Mouse (Mus musculus) neural tube, embryonic 14.5 days (tissue): ENCODE data around the gene Gm10961. TPM values are rescaled to one million over a fixed set of nuclear protein-coding genes. Genes with fewer than 3 reads are reported as not detected.

Source experiments
- ATAC-seq: fragments of 200-750 bp; cut with Nextera tagmentation; 2 replicates; pipeline ENCODE4 v1.8.0; 2017; ENCODE audit warnings: low read depth, mild to moderate bottlenecking, moderate TSS enrichment, moderate library complexity
- H3K27ac ChIP-seq: fragments of 300-500 bp; sonication (generic); 2 replicates; pipeline ENCODE4 v1.5.1; 2014; ENCODE audit warnings: low read depth, mild to moderate bottlenecking, control low read depth, low read length, moderate library complexity, mixed read lengths
- H3K27me3 ChIP-seq: fragments of 300-500 bp; sonication (generic); 2 replicates; pipeline ENCODE4 v1.6.1; 2014; ENCODE audit warnings: low read length; ENCODE audit not compliant: control insufficient read depth, insufficient read depth
- H3K36me3 ChIP-seq: fragments of 300-500 bp; sonication (generic); 2 replicates; pipeline ENCODE4 v1.6.1; 2014; ENCODE audit warnings: low read length, mixed read lengths; ENCODE audit not compliant: control insufficient read depth, insufficient read depth
- H3K4me1 ChIP-seq: fragments of 300-500 bp; sonication (generic); 2 replicates; pipeline ENCODE4 v1.6.1; 2014; ENCODE audit warnings: low read length; ENCODE audit not compliant: control insufficient read depth, insufficient read depth
- H3K4me2 ChIP-seq: fragments of 300-500 bp; sonication (generic); 2 replicates; pipeline ENCODE4 v1.6.1; 2014; ENCODE audit warnings: mild to moderate bottlenecking, low read depth, low read length, control low read depth
- H3K4me3 ChIP-seq: fragments of 300-500 bp; sonication (generic); 2 replicates; pipeline ENCODE4 v1.5.1; 2014; ENCODE audit warnings: low read depth, low read length, control low read depth, mixed read lengths
- H3K9ac ChIP-seq: fragments of 300-500 bp; sonication (generic); replicated peaks from 2 replicates; pipeline ENCODE4 v1.6.1; 2014; ENCODE audit warnings: low read depth, mild to moderate bottlenecking, control low read depth, low read length, mixed read lengths
- H3K9me3 ChIP-seq: fragments of 300-500 bp; sonication (generic); 2 replicates; pipeline ENCODE4 v1.6.1; 2016; ENCODE audit warnings: low read length; ENCODE audit not compliant: control insufficient read depth
- WGBS: fragments of 180-500 bp; shearing (Covaris S2); extraction: QIAGEN DNeasy Blood & Tissue Kit; methylation state at CpG from one replicate; pipeline ENCODE4 v1.1.7; 2014; 5-methylcytosine and 5-hydroxymethylcytosine counted together
- polyA plus RNA-seq: library from polyadenylated mRNA; unstranded; fragments of >200 nt; fragmentation: Nextera tagmentation; extraction: Ambion mirVana; gene quantifications from 2 replicates; pipeline ENCODE4 v1.2.1, GENCODE M21; 2014

Gm10961 gene
- not detected in 2 replicates for polyA plus RNA-seq

DNA sequence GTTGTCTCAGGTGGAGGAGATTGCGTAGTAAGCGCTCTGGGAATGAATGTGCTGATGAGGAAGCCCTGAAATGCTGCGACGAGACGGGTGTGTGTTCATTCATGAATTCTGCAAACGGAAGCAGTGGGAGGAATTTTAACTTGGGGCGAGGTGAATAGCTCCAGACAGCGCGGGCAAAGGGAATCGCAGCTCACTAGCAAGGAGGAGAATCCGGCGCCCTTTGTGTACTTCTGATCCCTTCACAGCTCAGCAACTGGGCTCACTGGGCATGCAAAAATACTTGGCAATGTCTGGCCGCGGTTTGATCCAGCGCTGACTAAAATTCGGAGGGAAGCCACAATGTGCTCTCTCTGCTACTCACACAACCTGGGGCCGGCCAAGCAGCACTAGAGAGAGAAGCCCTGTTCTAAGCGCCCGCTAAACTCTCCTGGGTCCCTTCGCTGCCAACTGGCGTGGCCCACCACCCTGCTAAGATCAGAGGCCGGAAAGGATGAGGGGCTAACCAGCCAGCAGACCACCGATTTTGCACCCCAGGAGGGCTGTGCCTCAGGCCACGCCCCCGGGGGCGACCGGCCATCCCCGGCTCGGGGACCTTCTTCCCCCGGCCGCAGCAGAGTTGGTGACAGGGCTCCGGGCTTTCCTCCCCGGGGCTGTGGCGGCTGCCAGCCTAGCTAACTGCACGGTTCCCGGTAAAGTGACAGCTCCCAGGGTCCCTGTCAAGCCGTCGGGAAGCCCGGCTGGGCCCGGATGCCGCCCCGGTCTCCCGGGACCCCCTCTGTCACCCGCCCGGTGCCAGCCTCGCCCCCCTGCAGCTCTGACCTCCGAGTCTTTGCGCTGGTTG lies at the start of gene Gm10961:
Gene Gm10961, plus strand, starts transcription at position 641 of the 841 bp plus-strand sequence.
- Histone ChIP-seq H3K4me1 (peaks cover 12% of the 10 kb centered on the region), H3K36me3 (peaks cover 21% of the 10 kb centered on the region), H3K9me3 (no peaks in the 10 kb centered on the region), H3K27me3 (no peaks in the 10 kb centered on the region), H3K4me2 (peak within 1 kb of the TSS; percentile 78), H3K27ac (peak within 1 kb of the TSS; percentile 98), H3K4me3 (peak within 1 kb of the TSS; percentile 98), H3K9ac (peak within 1 kb of the TSS; percentile 97)
- peak; percentile 84 for ATAC-seq
- WGBS = under 1% methylated on average over 48 of the region's 48 CpGs

DNA sequence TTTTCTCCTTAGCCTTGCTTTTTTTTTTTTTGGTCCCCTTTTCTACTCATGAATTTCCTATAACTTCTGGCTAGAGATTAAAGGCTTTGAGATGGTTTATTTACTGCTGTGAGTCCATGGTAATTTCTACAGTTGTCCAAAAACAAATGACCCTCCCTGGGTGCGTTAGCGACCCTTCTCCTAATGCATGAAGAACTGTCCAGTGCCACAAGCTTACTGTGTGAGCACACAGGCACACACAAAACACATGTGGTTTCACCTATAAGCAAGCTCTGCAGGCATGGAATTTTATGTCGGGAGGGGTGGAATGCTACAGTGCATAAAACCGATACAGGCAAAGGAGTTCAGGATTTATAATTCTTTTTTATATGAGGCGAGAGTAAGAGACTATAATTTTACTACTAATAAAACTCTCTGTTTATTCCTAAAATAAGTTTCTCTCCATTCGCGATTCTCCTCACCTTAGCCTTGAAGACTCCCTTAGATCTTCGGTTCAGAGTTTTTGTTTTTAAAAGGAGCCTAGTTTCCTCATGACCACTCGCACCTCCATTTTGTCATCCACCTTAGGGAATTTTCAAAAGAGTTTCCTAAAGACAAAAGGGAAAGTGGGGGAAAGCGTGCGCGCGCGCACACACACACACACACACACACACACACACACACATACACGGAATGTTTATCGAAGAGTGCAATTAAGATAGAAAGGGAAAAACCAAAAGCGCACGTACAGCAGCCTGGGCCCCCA lies 48.8 kb upstream of the Gm10961 start:
- peaks cover 44% of the 10 kb centered on the region for H3K27me3 ChIP-seq

DNA sequence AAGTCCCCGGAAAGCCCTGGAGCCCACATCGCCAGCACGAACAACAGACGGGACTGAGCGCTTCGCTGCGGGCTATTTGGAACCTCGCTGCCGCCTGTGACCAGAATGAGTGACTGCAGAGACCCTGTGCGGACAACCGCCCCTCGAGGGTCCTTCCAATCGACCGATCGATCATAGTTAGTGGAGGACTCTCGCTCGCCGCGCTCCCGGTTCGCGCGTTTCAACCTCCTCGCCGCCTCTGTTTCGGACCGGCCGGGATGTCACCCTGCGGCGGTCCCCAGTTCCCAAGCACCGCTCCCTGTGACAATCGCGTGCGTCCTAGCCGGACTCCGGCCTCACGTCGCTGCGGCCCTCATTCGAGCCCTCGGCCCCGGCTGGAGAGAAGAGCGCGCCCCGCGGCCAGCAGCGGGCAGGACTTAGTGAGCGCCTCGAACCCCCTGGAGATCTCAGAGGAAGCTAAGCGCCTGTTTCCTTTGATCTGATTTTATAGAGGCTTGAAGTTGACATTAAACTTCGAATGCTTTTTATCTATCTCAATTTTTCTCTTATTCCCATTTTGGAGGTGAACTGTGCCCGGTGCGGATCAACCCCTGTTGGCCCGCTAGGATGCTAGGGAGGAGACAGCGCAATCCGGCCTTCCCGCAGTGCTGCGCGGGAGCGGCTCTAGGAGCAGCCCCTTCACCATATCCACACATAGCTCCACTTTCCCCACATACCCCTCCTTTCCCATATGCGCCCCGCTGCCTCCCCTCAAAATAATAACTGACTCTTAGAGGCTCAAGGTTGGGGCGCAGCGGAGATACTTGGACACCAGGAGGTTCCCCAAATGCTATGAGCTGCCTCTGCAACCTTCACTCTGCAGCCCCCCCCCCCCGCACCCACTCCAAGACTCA lies 48.0 kb upstream of the Gm10961 start:
- Histone ChIP-seq H3K36me3 (no peaks in the 10 kb centered on the region), H3K27me3 (peaks cover 44% of the 10 kb centered on the region), H3K4me3 (no peak overlapping the region), H3K9me3 (no peaks in the 10 kb centered on the region), H3K9ac (no peak overlapping the region), H3K4me2 (peak overlapping the region; percentile 35; the same call in 1 of the 2 replicates), H3K4me1 (0 out of 2 replicates have a peak, but pooled peaks cover 4% of the 10 kb centered on the region), H3K27ac (no peak overlapping the region)
- no peak; the same call in 1 of the 2 replicates for ATAC-seq
- under 1% methylated on average over 65 of the region's 65 CpGs for WGBS

More for the DNA sequence above, 48.8 kb upstream of the Gm10961 start:
- 0 out of 2 replicates have a peak, but pooled peaks cover 4% of the 10 kb centered on the region for H3K4me1 ChIP-seq
- peak overlapping the region; percentile 35; the same call in 1 of the 2 replicates for H3K4me2 ChIP-seq
- no peaks in the 10 kb centered on the region for H3K36me3 ChIP-seq
- no peak overlapping the region for H3K4me3 ChIP-seq
- WGBS = 2% methylated on average over 18 of the region's 18 CpGs
- H3K27ac ChIP-seq = no peak overlapping the region
- no peak overlapping the region for H3K9ac ChIP-seq
- ATAC-seq = no peak
- H3K9me3 ChIP-seq = no peaks in the 10 kb centered on the region

- Histone ChIP-seq H3K27me3 (peaks cover 44% of the 10 kb centered on the region), H3K4me1 (0 out of 2 replicates have a peak, but pooled peaks cover 4% of the 10 kb centered on the region), H3K27ac (no peak overlapping the region), H3K36me3 (no peaks in the 10 kb centered on the region), H3K4me2 (no peak overlapping the region), H3K9me3 (no peaks in the 10 kb centered on the region), H3K4me3 (no peak overlapping the region), H3K9ac (no peak overlapping the region)
- ATAC-seq = no peak
- 13% methylated on average over 1 of the region's 1 CpGs for WGBS
Observed at GRCm38 (mm10) chr3:107583893-107584292, 47.2 kb upstream of the Gm10961 start.

DNA sequence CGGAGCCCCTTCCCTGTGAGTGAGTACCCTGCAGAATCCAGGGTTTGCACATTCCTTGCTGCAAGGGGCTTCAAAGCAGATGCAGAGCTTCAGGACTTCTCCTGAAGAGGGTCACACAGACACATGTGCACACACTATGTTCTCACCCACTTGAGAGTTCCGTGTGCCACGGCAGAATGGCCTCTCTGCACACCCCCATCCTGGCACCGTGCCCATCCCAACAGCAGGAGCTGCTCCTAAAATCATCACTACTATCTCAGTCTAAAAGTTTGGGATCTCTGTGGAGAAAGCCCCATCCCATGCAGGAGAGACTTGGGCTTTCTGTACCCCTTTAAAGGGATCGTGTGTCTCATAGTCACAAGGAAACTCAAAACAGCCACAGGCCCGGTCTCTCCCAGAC lies 44.6 kb upstream of the Gm10961 start:
- no peak overlapping the region for H3K4me3 ChIP-seq
- no peak overlapping the region for H3K27ac ChIP-seq
- H3K36me3 ChIP-seq = no peaks in the 10 kb centered on the region
- 0 out of 2 replicates have a peak, but pooled peaks cover 4% of the 10 kb centered on the region for H3K4me1 ChIP-seq
- no peak for ATAC-seq
- no peak overlapping the region for H3K4me2 ChIP-seq
- H3K9me3 ChIP-seq = no peaks in the 10 kb centered on the region
- peaks cover 35% of the 10 kb centered on the region for H3K27me3 ChIP-seq
- H3K9ac ChIP-seq = no peak overlapping the region
- 71% methylated on average over 6 of the region's 6 CpGs for WGBS

DNA sequence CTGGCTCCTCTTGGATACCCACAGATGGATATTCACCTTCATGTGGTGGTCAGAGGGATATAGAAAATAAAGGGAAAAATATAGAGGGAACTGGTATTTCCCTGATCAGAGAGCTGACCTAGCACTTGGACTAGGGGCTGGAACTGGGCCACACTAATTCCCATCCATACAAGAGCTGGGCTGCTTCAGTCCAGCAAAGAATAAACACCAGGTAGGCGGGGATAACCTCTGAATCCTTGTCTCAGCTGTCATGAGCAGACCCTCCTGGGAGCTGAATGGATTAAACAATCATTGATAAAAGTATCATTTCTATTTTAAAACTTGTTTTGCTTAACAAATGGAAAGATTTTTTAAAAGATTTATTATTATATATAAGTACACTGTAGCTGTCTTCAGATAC lies 39.5 kb upstream of the Gm10961 start:
- no peaks in the 10 kb centered on the region for H3K36me3 ChIP-seq
- 75% methylated on average over 1 of the region's 1 CpGs for WGBS
- H3K9ac ChIP-seq = no peak overlapping the region
- H3K9me3 ChIP-seq = no peaks in the 10 kb centered on the region
- H3K4me2 ChIP-seq = no peak overlapping the region
- no peak overlapping the region for H3K4me3 ChIP-seq
- peaks cover 7% of the 10 kb centered on the region for H3K4me1 ChIP-seq
- no peak for ATAC-seq
- H3K27ac ChIP-seq = no peak overlapping the region
- H3K27me3 ChIP-seq = peaks cover 15% of the 10 kb centered on the region

- H3K36me3 ChIP-seq = no peaks in the 10 kb centered on the region
- H3K27ac ChIP-seq = no peak overlapping the region
- peaks cover 26% of the 10 kb centered on the region for H3K27me3 ChIP-seq
- H3K9ac ChIP-seq = no peak overlapping the region
- WGBS = 25% methylated on average over 2 of the region's 2 CpGs
- ATAC-seq = no peak
- no peak overlapping the region for H3K4me3 ChIP-seq
- no peak overlapping the region for H3K4me2 ChIP-seq
- H3K9me3 ChIP-seq = no peaks in the 10 kb centered on the region
- peaks cover 7% of the 10 kb centered on the region for H3K4me1 ChIP-seq
Observed at GRCm38 (mm10) chr3:107593632-107594031, 37.5 kb upstream of the Gm10961 start.

GRCm38 (mm10) chr3:107594662-107595263 lies 36.4 kb upstream of the Gm10961 start, which contains the start of gene Alx3:
Alx3 (plus strand) TSS chr3:107595031.
- Histone ChIP-seq H3K27me3 (peaks cover 34% of the 10 kb centered on the region), H3K36me3 (no peaks in the 10 kb centered on the region), H3K9me3 (no peaks in the 10 kb centered on the region), H3K4me3 (peak within 1 kb of the TSS; percentile 17; the same call in 1 of the 2 replicates), H3K4me2 (peak within 1 kb of the TSS; percentile 46), H3K9ac (no peak within 1 kb of the TSS), H3K27ac (no peak within 1 kb of the TSS), H3K4me1 (peaks cover 7% of the 10 kb centered on the region)
- WGBS = 2% methylated on average over 44 of the region's 46 CpGs
- peak; percentile 28; the same call in 1 of the 2 replicates for ATAC-seq
